Mouse (Mus musculus): ENCODE results near the gene Swap70.

DNA sequence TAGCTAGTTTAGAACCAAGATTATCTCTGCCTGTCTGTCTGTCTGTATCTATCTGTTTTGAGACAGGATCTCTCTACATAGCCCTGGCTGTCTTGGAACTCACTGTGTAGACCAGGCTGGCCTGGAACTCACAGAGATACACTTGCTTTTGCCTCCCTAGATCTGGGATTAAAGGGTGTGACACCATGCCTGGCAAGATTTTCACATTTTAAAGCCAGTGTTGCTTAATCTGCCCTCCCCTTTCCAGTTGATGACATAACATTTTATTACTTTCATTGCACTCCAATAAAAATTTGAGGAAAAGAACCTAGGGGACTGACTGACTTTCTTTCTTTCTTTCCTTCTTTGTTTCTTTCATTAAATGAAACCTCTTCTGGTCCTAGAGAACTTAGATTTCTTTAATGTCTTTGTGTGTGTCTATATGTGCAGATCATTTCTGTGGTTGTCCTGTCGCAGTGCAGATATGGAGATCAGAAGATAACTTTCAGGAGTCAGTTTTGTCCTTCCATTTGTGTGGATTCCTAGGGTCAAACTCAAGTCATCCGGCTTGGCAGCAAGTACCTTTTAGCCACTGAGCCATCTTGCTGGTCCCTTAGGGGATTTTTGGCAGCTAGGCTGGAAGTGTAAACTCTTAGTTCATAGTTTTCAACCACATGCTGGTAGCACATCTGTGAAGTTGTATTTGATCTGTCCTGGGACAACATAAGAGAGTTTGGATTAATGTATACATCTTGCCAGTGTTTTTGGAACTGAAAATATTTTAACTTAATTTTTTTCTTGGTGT, 2.4 kb downstream of the Swap70 start:
- no peak for TF ChIP-seq CTCF (IDR thresholded peaks at IDR 0.05; ENCODE audit: low read depth, low read length)
- TF ChIP-seq GATA2 (IDR thresholded peaks at IDR 0.05; ENCODE audit: borderline replicate concordance, low read depth, low read length), result no peak

All from G1E (cell line).